Mouse (Mus musculus) induced T-regulatory cell, adult 2 months (primary cell): ENCODE measurements at regions not wholly inside any gene's neighbourhood (a gene's known extent, or its start where the extent isn't known, plus 50 kb on each side); places are given as distances from the start of the nearest gene placed in this dataset.

ENCODE experiments used
- DNase-seq: peaks from one replicate; pipeline ENCODE4 v3.0.0-alpha.2; 2012; ENCODE audit warnings: low read depth

DNA sequence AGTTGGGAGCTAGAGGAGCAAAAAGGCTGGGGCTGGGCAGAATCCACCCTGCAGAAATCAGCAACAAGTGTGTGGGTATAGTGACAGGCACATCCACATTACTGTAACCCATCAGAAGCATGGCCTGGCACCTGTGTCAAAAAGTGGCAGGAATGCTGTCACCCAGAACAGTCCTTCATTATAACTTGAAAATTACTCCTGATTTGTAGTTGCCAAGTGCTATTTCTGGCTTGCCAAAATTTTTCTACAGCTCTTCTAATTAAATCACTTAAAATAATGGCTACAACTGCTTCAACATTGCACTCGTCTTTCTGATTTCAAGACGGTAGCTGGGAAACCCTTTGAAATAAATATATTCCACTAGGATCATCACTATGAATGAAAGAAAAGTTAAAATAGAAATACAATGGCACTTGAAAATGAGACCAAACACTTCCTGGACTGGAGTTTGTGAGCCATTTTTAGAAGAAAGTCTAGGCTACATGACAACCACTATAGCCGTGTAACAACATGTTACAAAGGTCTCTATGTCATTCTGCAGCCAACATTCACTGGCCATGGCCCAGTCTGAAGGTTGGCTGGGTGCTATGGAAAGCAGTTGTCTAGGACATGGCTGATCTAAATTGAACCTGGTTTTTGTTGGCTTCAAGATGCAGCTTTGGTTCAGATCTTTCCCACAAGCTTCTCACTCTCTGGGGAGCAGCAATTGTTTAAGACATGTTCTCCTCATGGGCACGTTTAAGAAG, 190.6 kb upstream of the Tapt1 start:
- DNase-seq, result no peak

DNA sequence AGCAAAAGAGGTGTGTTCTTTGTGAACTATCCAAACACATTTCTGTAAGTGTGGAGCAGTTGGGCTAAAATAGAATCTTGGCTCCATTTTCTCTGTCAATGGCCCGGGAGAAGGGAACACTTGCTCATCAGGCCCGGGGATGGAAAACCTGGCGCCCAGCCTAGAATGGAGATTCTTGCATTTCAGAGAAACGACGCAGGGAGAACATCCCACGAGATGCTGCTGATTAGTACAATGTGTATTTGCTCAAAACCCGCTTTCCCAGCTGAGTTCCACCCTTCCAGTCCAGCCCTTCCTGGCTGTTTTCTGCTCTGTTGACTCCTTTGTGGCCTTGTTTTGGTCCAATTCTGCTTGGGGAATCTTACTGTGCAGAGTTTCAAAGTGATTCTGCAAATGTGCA, 188.0 kb upstream of the Tapt1 start:
- no peak for DNase-seq

DNA sequence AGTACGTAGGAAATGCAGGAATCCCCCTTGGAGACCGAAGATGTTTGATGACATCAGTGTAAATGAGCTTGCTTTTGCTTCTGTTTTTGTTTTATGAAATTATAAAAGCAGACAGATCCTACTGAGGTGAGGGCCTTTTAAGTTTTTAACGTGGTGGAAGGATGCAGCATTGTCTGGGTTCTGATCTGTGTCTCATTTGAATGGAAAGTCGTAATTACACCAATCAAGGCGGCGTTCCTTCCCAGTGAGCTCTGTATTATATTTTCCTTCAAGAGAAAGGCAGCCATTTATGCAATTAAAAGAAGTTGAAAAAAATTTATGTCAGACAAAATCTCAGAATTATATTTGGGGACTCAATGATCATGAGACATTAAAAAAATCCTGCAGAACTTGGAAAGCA, 176.9 kb upstream of the Tapt1 start:
- no peak for DNase-seq

DNA sequence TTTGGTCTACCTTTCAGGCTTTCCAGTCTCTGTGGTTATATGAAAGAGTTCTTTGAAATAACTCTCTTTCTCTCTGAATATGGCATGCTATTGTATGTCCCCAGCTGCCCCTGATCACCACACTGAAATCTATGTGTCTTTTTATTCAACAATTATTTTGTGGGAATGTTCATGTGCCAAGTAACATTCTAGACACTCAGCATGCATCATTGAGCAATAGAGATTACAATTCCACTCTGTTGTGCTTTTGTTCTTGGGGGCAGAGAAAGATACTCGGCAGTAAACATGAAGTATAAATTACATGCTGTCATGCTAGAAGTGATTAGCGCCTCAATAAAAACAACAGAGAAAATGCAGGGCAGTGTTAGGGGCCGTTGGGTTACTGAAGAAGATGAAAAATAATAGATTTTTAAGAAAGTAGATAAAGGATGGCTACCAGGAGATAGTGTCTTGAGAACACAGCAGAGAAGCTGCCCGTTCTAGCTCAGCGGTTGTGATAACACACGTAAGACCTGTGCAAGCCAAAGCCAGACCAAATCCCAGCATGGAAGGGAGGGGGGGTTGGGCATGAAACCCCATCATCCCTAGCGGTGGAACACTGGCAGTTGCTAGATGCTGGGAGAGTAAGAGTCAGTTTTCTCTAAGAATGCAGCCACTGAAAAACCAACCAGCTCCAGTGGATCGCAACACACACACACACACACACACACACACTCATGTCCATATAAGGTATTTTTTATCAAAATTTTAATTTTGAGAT, 174.3 kb upstream of the Tapt1 start:
- no peak for DNase-seq

DNA sequence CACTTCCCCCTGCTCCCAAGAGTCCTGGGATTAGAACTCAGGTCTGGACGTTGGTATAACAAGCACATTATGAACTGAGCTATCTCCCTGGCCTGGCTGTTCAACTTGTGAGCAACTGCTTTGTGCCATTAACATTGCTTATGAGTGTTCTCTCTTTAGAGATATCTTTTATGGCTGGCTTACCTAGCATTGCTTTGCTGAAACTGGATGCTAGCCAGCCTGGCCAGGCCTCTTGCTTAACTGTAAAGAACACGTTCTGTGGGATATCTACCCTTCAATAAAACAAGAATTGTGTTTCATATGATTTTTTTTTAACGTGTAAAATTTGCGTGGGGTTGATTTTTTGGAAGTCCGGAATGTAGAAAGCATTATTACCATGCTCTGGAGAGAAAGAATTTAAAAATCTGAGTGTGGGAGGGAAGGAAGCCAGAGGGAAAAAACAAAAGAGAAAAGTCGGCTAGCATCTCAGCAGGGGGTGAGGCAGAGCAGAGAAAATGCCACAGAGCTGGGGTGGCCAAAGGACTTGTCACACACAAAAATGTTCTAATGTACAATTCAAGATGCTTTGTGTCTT, 160.9 kb upstream of the Tapt1 start:
- no peak for DNase-seq

DNA sequence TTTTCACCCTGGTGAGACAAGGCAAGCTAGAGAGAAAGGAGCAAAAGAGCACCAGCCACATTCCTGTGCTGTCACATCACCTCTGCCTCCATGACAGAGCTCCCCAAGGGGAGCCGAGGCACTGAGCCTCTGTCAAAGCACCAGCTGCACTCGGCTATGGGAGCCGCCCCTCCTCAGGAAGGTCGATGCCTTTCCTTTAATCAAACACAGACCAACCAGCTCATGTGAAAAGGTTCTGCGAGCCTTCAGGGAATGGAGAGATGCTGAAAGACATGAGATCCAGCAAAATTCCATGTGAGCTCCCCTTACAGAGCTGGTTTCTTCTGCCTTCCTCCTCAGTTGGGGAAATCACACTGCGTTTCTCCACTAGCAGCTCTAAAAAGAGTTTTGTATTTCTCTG, 159.8 kb upstream of the Tapt1 start:
- no peak for DNase-seq

DNA sequence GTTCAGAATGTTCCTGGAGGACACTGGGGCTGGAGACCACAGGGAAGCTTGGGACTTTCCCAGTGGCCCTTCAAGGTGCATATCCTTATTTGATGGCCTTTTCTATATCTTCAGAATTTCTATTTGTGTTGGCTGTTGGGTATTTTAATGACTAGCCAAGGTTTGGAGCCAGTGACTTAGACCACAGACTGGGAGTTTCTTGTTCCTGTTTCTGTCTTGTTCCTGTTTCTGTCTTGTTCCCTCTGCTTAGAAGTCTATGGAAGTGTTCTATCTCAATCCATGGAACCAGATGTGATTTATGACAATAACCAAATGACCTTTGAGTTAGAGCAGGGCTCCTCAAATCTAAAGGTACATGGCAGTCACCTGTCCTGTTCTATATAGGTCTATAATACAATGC, 156.6 kb upstream of the Tapt1 start:
- DNase-seq, result no peak

DNA sequence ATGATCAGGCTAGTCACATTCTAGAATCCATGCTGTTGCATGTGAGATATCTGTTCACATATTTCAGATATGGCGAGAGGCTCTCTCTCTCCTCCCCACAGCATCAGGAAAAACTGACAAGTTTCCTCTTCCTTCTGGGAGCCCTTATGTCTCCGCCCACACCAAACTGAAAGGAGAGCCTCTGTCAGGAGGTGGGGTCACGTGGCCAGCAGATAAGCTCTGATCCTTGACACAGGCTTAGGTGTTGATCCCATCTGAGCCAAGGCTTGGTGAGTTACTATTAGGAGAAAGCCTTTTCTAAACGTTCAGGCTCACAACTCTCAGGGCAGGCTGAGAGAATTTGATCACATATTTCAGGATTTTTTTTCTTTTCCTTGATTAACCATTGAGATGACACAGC, 143.6 kb upstream of the Tapt1 start:
- DNase-seq, result no peak

DNA sequence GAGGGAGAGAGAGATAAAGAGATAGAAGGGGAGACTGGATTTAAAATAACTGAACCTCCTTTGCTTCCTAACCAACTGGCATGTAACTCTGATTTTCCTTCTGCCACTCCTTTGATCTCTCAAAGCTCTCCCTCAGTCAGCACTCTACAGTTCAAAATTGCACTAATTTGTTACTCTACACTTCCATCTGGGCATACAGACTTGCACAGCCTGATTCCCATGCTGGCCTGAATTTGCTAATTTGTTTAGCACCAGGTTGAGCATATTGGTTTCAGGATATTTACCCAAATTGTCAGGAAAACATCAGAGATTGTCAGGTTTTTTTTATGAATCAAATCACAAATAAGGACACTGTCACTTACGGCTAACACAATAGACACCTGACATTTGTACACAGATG, 125.9 kb upstream of the Tapt1 start:
- no peak for DNase-seq

DNA sequence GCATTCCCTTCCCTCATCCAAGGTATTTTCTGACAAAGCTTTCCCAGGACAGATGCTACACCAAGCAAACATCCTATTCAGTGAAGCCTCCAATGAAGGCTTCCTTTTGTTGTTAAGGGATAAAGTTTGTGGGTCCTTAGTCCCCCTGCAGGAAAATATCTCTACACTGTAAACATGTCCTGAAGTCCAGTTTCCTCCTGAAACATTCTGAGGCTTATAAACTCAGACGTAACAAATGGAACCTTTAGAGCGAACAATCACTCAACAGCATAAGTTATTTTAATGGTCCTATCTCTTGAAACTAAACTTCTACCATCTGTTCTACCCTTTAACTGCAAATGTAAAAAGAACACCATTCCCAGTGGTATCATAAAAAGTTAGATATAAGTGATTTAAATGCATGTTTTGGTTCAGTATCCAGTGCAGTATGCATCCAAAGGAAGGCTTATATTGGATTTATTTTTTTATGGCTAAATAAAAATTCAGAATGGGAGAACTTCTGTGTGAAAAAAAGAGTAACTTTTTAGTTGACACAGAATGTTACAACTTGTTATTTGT, 115.1 kb upstream of the Tapt1 start:
- no peak for DNase-seq

DNA sequence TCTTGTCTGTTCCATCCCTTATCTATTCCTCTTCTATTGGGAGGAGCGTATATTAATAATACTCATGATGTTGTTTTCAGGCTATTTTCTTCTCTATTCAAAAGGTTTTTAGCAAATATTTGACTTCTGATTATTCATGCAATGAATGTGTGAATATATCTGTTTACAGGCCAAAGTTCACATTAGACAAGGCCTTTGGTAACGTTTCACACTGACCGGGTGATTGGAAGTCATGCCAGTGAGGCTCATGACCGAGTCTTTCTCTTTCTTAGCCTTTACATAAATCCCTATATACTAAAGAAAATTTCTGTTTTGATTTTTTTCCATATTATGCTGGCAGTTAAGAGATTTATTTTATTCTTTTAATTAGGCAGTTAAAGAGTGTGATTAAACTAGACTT, 112.2 kb upstream of the Tapt1 start:
- DNase-seq, result no peak

DNA sequence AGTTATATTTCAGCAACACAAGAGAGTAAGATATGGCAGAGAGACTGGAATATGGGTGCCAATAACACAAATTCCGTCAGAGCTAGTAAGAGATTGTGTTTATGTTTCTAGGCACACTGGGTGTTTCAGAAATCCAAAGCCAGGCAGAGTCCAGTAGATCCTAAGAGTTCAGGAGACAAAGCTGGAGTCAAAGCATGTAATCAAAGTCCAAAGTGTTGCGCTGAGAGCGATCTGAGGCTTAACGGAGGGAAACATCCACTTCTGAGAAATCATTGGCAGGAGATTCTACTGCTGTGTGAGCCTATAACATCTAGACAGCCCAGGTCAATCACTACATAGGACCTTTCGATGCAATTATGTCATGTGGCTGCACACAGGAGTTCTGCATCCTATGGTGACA, 109.3 kb upstream of the Tapt1 start:
- DNase-seq, result no peak

DNA sequence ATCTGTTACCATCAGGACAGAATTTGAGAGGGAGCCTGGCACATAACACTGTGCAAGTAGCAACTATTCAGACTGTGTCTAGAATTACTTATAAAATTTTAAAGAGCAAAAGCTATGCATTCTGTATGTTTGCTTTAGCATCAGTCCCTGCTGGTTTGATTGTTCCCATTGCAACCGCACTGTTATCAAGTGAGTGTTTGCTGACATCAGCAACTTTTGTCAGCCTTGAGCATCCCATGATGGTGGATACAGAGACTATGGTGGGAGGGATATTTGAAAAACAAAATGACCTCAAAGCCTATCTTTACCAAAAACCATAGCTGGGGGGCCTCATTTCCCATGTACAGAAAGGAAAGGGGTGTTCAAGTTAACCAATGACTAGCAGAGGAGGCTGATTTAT, 93.2 kb upstream of the Tapt1 start:
- DNase-seq, result no peak

DNA sequence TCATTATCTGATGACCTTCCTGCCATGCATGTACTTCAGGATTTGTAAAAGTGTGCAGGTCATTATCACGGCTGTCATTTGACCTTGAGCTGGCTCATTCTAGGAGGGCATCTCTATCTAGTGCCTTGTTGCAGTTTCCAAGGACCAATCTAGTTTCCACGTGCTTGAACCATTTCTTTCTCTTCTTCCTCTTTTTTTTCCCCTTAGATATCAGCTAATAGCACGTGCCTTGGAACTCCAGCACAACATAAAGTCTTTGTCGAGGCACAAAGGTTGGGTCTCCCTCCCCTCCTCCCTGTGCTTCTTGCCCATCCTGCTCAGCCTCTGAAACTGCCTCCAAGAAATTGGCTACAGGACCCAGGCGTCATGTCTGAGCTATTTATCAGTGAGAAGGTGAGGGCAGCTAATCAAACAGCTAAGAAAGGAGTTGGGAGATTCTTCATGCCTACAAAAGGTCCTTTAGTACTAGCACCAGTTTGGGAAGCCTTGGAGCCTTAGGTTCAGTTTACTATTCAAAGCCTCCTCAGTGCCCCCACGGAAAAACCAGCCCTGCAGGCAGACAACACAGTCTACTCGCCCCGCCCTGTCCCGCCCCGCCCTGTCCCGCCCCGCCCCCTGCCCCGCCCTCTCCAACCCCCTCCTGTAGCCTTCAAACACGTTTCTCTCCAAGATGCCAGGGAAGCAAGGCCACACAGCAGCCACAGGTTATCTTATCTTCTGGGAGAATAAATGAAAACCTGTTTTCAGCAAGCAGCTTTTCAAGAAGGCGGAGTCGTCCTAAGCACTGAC, 80.5 kb upstream of the Tapt1 start:
- DNase-seq, result no peak

DNA sequence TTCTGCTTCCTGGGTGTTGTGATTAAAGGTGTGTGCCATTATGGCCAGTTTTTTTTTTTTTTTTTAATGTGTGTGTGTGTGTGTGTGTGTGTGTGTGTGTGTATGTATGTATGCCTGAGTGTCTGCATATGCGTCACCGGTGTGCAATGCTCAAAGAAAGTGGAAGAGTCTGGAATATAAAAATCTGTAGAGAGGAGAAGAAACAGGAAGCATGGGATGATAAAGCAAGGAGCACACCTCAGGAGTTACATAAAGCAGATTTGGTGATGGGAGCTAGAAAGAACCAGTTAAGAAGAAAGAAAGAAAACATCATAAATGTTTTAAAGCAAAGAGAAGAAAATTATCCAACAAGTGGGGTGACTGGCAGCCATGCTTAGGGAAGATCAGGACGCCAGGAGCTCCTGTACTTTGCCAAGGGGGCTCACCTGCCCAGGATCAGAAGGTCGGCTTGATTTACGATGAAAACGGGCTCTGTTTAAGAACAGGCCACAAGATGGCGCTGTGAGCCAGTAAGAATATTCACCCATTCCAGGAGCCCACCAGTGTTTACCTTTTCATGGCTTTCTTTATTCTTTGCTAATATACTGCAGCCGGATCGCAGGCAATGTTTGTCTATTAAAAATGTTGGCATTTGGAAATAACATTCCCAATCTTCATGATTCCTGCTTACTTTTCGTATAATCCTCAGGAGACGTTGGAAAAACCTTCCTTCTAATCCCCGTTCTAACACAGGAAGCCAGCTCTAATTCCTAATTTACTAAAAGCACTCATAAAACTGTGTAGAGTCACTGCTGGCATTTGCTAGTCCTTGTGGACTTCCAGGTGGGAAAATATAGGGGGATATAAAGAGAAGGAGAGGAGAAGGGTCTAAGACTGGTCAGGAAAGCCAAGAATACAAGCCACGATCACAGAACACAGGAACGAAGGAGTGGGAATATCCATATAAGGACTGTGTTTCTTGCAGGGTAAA, 77.7 kb upstream of the Tapt1 start:
- peak; percentile 49 for DNase-seq

DNA sequence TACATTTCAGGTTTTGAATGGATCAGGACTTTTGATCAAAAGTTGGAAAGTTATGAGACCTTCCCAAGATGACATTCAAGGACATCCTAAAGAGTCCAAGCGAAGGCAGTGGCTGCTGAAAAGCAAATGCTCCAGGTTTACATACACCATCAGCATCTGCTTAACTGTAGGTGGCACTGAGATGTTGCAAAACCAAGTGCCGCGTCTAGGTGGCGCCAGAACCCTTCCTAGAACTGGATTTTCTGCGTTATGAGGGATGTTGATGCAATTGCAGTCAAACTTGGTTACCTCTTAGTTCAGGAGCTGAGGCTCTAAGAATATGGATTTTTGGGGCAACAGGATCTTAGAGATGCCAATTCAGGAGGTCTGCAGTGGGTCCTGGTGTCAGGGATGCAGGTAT, 58.0 kb upstream of the Tapt1 start:
- peak; percentile 69 for DNase-seq
